Mouse (Mus musculus): ENCODE data around the gene Kcnh4. TPM values are rescaled to one million over a fixed set of nuclear protein-coding genes. Genes with fewer than 3 reads are reported as not detected.

Kcnh4 gene
- polyA plus RNA-seq, 1 experiment, result 0.21 TPM

DNA sequence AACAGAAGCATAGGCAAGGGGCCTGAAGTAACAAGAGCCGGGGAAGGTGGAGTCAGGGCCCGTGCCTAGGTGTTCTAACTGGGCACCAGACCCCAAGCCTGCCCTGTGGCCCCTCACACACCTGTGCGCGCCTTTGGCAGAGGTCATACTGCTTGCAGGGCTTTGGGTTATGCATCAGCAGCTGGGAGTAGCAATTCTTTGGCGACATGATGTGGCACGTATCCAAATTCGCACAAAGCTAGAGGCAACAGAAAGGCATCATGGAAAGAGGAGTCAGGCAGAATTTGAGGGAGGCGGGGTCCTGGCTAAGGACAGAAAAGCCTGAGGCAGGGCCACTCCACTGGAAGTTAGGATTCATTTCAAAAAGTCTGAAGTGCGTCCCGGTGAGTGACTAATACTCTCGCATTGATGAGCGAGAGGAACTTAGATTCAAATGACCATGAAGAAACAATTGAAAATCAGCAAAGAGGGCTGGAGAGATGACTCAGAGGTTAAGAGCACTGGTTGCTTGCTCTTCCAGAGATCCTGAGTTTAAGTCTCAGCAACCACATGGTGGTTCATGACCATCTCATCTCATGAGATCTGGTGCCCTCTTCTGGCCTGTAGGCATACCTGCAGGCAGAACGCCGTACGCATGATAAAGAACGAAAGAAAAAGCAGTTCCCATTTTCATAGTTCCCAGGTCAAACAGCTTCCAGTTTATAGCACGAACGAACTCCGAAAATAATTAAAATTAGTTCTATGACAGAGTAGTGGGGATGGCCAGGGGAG is 57.5 kb downstream of the Kcnh4 start:
- Histone ChIP-seq H3K36me3 (ENCODE audit: control insufficient read depth, insufficient read depth, low read length, poor library complexity, severe bottlenecking) (peaks cover 23% of the 10 kb centered on the region), H3K9ac (ENCODE audit: low read depth, poor library complexity, severe bottlenecking) (no peak overlapping the region), H3K4me3 (ENCODE audit: low read depth, low read length) (no peak overlapping the region), H3K27ac (ENCODE audit: insufficient read depth, low read length) (no peak overlapping the region), H3K27me3 (ENCODE audit: control insufficient read depth, insufficient read depth, low read length, poor library complexity, severe bottlenecking) (no peaks in the 10 kb centered on the region), H3K4me1 (ENCODE audit: control insufficient read depth, insufficient read depth, low read length) (no peaks in the 10 kb centered on the region), H3K9me3 (replicated peaks; ENCODE audit: control insufficient read depth, insufficient read depth, low read length, poor library complexity, severe bottlenecking) (no peaks in the 10 kb centered on the region)
- TF ChIP-seq CTCF (IDR thresholded peaks at IDR 0.05; ENCODE audit: low read depth, low read length) (peak; percentile 93), POLR2A (IDR thresholded peaks at IDR 0.05; ENCODE audit: insufficient read depth, low read length) (no peak)

DNA sequence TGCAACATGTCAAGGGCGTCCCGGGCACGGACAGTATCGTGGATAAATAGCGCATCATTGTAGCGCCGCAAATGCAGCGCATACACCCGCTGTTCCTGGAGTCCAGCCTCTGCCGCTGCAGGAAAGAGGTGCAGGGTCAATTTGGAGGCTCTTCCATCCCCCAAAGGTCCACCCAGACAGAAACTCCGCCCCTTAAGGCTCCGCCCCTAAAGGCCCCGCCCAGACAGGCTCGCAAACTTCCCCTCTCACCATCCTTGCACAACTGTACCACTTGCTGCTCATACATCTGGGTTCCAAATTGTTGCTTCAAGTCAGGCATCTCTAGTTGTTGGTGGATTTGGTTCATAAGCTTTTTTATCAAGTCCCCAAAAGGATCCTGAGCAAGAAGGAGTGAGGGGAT is 58.4 kb downstream of the Kcnh4 start:
- TF ChIP-seq CTCF (IDR thresholded peaks at IDR 0.05; ENCODE audit: low read depth, low read length) (no peak), POLR2A (IDR thresholded peaks at IDR 0.05; ENCODE audit: insufficient read depth, low read length) (no peak), EP300 (IDR thresholded peaks at IDR 0.05; ENCODE audit: insufficient read depth, low read depth, low read length) (no peak)
- Histone ChIP-seq H3K36me3 (ENCODE audit: control insufficient read depth, insufficient read depth, low read length, poor library complexity, severe bottlenecking) (peaks cover 14% of the 10 kb centered on the region), H3K9ac (ENCODE audit: low read depth, poor library complexity, severe bottlenecking) (no peak overlapping the region), H3K9me3 (replicated peaks; ENCODE audit: control insufficient read depth, insufficient read depth, low read length, poor library complexity, severe bottlenecking) (no peaks in the 10 kb centered on the region), H3K4me1 (ENCODE audit: control insufficient read depth, insufficient read depth, low read length) (no peaks in the 10 kb centered on the region), H3K27me3 (ENCODE audit: control insufficient read depth, insufficient read depth, low read length, poor library complexity, severe bottlenecking) (no peaks in the 10 kb centered on the region), H3K4me3 (ENCODE audit: low read depth, low read length) (peak overlapping the region; percentile 10), H3K27ac (ENCODE audit: insufficient read depth, low read length) (no peak overlapping the region)

DNA sequence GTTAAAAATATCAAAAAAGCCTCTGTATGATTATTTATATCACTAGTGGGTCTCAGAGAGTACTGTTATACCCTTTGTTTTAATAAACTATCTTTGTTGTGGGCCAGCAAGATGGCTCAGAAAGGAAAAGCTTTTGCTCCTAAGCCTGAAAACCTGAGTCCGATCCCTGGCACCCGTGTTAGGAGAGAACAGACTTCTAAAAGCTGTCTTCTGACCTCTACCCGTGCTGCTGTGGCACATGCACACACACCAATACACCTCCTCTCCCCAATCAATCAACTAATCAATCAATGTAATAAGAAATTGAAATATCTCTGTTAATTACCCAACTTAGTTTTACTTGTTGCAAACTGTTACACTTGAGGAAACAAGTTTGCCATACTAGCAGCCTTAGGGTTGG is 59.0 kb downstream of the Kcnh4 start:
- Histone ChIP-seq H3K4me3 (ENCODE audit: low read depth, low read length) (no peak overlapping the region), H3K9me3 (replicated peaks; ENCODE audit: control insufficient read depth, insufficient read depth, low read length, poor library complexity, severe bottlenecking) (no peaks in the 10 kb centered on the region), H3K27ac (ENCODE audit: insufficient read depth, low read length) (no peak overlapping the region), H3K36me3 (ENCODE audit: control insufficient read depth, insufficient read depth, low read length, poor library complexity, severe bottlenecking) (peaks cover 8% of the 10 kb centered on the region), H3K27me3 (ENCODE audit: control insufficient read depth, insufficient read depth, low read length, poor library complexity, severe bottlenecking) (no peaks in the 10 kb centered on the region), H3K4me1 (ENCODE audit: control insufficient read depth, insufficient read depth, low read length) (no peaks in the 10 kb centered on the region), H3K9ac (ENCODE audit: low read depth, poor library complexity, severe bottlenecking) (no peak overlapping the region)
- TF ChIP-seq CTCF (IDR thresholded peaks at IDR 0.05; ENCODE audit: low read depth, low read length) (no peak), EP300 (IDR thresholded peaks at IDR 0.05; ENCODE audit: insufficient read depth, low read depth, low read length) (no peak), POLR2A (IDR thresholded peaks at IDR 0.05; ENCODE audit: insufficient read depth, low read length) (no peak)

DNA sequence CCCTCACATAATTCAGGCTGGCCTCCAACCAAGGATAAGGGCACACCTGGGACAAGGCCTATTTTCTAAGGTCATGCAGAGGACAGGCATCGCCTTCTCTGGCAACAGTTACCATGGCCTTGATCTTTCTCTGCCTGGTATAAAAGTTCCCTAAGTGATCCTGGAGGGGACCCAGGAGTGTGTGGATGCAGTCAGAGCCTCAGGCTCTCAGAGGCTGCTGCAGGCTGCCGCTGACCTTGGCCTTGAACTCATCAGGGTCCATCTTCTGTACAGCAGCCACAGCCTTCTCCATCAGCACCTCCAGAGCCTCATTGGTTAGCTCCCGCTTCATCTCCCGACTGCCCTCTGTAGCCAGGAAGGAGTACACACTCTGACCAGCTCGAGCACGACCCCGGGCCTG is 61.8 kb downstream of the Kcnh4 start:
- H3K27me3 ChIP-seq (ENCODE audit: control insufficient read depth, insufficient read depth, low read length, poor library complexity, severe bottlenecking), result no peaks in the 10 kb centered on the region
- no peak overlapping the region for H3K27ac ChIP-seq (ENCODE audit: insufficient read depth, low read length)
- TF ChIP-seq CTCF (IDR thresholded peaks at IDR 0.05; ENCODE audit: low read depth, low read length) (no peak), POLR2A (IDR thresholded peaks at IDR 0.05; ENCODE audit: insufficient read depth, low read length) (no peak), EP300 (IDR thresholded peaks at IDR 0.05; ENCODE audit: insufficient read depth, low read depth, low read length) (no peak)
- H3K4me3 ChIP-seq (ENCODE audit: low read depth, low read length), result no peak overlapping the region
- no peak overlapping the region for H3K9ac ChIP-seq (ENCODE audit: low read depth, poor library complexity, severe bottlenecking)
- no peaks in the 10 kb centered on the region for H3K4me1 ChIP-seq (ENCODE audit: control insufficient read depth, insufficient read depth, low read length)
- no peaks in the 10 kb centered on the region for H3K9me3 ChIP-seq (replicated peaks; ENCODE audit: control insufficient read depth, insufficient read depth, low read length, poor library complexity, severe bottlenecking)
- no peaks in the 10 kb centered on the region for H3K36me3 ChIP-seq (ENCODE audit: control insufficient read depth, insufficient read depth, low read length, poor library complexity, severe bottlenecking)

DNA sequence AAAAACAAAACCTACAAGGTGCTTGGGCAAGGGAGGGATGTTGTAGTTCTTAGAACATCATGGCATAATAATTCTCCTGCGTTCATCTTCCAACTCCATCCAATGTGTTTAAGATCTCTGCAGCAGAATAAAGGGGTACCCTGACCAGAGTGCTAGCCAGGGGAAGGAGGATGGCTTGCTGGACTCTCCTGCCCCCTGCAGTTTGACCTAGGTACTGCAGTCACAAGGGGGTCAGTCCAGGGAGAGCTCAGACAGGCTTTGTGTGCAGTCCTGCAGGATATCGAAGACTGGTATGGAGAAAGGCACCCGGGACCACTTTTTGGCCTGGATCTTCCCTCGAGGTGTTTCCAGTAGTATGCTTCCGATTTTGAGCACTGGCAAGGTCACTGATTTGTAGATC is 64.8 kb downstream of the Kcnh4 start:
- no peak overlapping the region for H3K4me3 ChIP-seq (ENCODE audit: low read depth, low read length)
- TF ChIP-seq CTCF (IDR thresholded peaks at IDR 0.05; ENCODE audit: low read depth, low read length) (peak; percentile 97), EP300 (IDR thresholded peaks at IDR 0.05; ENCODE audit: insufficient read depth, low read depth, low read length) (no peak), POLR2A (IDR thresholded peaks at IDR 0.05; ENCODE audit: insufficient read depth, low read length) (no peak)
- H3K27ac ChIP-seq (ENCODE audit: insufficient read depth, low read length), result no peak overlapping the region
- no peaks in the 10 kb centered on the region for H3K4me1 ChIP-seq (ENCODE audit: control insufficient read depth, insufficient read depth, low read length)
- H3K9ac ChIP-seq (ENCODE audit: low read depth, poor library complexity, severe bottlenecking), result no peak overlapping the region
- no peaks in the 10 kb centered on the region for H3K27me3 ChIP-seq (ENCODE audit: control insufficient read depth, insufficient read depth, low read length, poor library complexity, severe bottlenecking)
- H3K9me3 ChIP-seq (replicated peaks; ENCODE audit: control insufficient read depth, insufficient read depth, low read length, poor library complexity, severe bottlenecking), result no peaks in the 10 kb centered on the region
- no peaks in the 10 kb centered on the region for H3K36me3 ChIP-seq (ENCODE audit: control insufficient read depth, insufficient read depth, low read length, poor library complexity, severe bottlenecking)

DNA sequence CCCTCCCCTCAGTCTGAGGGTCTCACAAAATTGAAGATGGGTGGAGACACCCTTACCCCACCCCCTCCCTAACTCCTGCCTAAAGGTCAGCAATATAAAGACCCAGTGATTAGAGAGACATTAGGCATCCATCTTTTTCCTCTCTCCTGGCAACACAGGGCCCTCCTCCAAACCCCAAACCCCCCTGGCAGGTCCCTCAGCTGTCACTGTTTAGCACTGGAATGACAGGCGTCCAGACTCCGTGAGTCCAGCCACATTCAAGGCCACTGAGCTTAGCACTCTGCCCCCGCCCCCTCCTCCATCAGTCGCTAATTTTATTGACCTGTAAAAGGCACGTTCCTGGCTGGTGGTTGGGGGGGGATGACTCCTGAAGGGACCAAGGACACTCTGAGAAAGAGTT is 66.6 kb downstream of the Kcnh4 start:
- Histone ChIP-seq H3K9me3 (replicated peaks; ENCODE audit: control insufficient read depth, insufficient read depth, low read length, poor library complexity, severe bottlenecking) (no peaks in the 10 kb centered on the region), H3K27me3 (ENCODE audit: control insufficient read depth, insufficient read depth, low read length, poor library complexity, severe bottlenecking) (no peaks in the 10 kb centered on the region), H3K36me3 (ENCODE audit: control insufficient read depth, insufficient read depth, low read length, poor library complexity, severe bottlenecking) (no peaks in the 10 kb centered on the region), H3K4me1 (ENCODE audit: control insufficient read depth, insufficient read depth, low read length) (no peaks in the 10 kb centered on the region), H3K27ac (ENCODE audit: insufficient read depth, low read length) (no peak overlapping the region), H3K4me3 (ENCODE audit: low read depth, low read length) (no peak overlapping the region), H3K9ac (ENCODE audit: low read depth, poor library complexity, severe bottlenecking) (no peak overlapping the region)
- no peak for TF ChIP-seq CTCF (IDR thresholded peaks at IDR 0.05; ENCODE audit: low read depth, low read length)
- TF ChIP-seq EP300 (IDR thresholded peaks at IDR 0.05; ENCODE audit: insufficient read depth, low read depth, low read length), result no peak
- no peak for TF ChIP-seq POLR2A (IDR thresholded peaks at IDR 0.05; ENCODE audit: insufficient read depth, low read length)

Measured in ES-Bruce4 (cell line).